ENCODE assay signal across 12 mouse cellular contexts in genomic region chr10:58364770-58365515, GRCm38 (mm10). TPM values are rescaled to one million over a fixed set of nuclear protein-coding genes. Genes with fewer than 3 reads are reported as not detected.
DNase-seq lines count a peak whose midpoint lies in the region; ATAC-seq and TF ChIP-seq lines count a peak whose summit lies in the region.
"Had no signal": no experiment of that assay in that cellular context is flagged by ENCODE, and none has a peak within 500 bp of the region (broad histone marks: within the 10 kb centered on the region; RNA-seq: fewer than 3 reads in every experiment).

No protein-coding gene starts in this region.

- peaks cover 5% of the 10 kb centered on the region; the same call in 1 of the 2 replicates for H3K4me1 ChIP-seq in midbrain, embryonic 11.5 days (ENCODE audit: control insufficient read depth, insufficient read depth, low read length)
- no peaks in the 10 kb centered on the region for H3K4me1 ChIP-seq in midbrain, postnatal 0 days (ENCODE audit: insufficient read depth, low read length)
- H3K4me1 ChIP-seq in liver, embryonic 13.5 days (replicated peaks) = peaks cover 71% of the 10 kb centered on the region
- peaks cover 2% of the 10 kb centered on the region; the same call in 1 of the 2 replicates for H3K4me1 ChIP-seq in stomach, embryonic 15.5 days
- H3K4me1 ChIP-seq: embryonic facial prominence, embryonic 12.5 days had no signal

- no peak for TF ChIP-seq CTCF in midbrain, postnatal 0 days (IDR thresholded peaks at IDR 0.05)

- peak; percentile 87 for DNase-seq in heart, adult 11 months
- DNase-seq in heart, adult 9 months (ENCODE audit: low spot score in 2 of 2) = no peak
- peak; percentile 70 for DNase-seq in midbrain, embryonic 11.5 days (ENCODE audit: low spot score, missing footprints)
- DNase-seq in midbrain, postnatal 0 days (ENCODE audit: low spot score) = no peak
- DNase-seq in liver, embryonic 13.5 days = no peak
- DNase-seq in layer of hippocampus, postnatal 10 days (ENCODE audit: low spot score in 2 of 2) = no peak
- DNase-seq in right cerebral cortex, postnatal 14 days = no peak
- DNase-seq: cerebellum, adult 9-10 months; kidney, postnatal 25 days had no signal

- no peak for ATAC-seq in midbrain, embryonic 11.5 days (ENCODE audit: low FRiP score)
- no peak for ATAC-seq in midbrain, postnatal 0 days (ENCODE audit: low FRiP score)
- ATAC-seq in liver, embryonic 13.5 days (ENCODE audit: low read depth) = peak; percentile 32; the same call in 1 of the 2 replicates
- ATAC-seq in stomach, embryonic 15.5 days (ENCODE audit: insufficient read depth, low FRiP score, low read depth) = 0 out of 2 replicates have a peak, but pooled peaks have one; percentile 39

- no peak overlapping the region for H3K4me2 ChIP-seq in midbrain, embryonic 11.5 days
- H3K4me2 ChIP-seq in midbrain, postnatal 0 days (ENCODE audit: low read depth, low read length, poor library complexity, severe bottlenecking) = no peak overlapping the region
- H3K4me2 ChIP-seq in liver, embryonic 13.5 days = peak overlapping the region; percentile 13
- no peak overlapping the region for H3K4me2 ChIP-seq in stomach, embryonic 15.5 days
- H3K4me2 ChIP-seq: embryonic facial prominence, embryonic 12.5 days; hindbrain, embryonic 15.5 days had no signal

- H3K27me3 ChIP-seq in midbrain, embryonic 11.5 days (ENCODE audit: control insufficient read depth, insufficient read depth, low read length) = no peaks in the 10 kb centered on the region
- no peaks in the 10 kb centered on the region for H3K27me3 ChIP-seq in midbrain, postnatal 0 days (ENCODE audit: insufficient read depth, low read length)
- no peaks in the 10 kb centered on the region for H3K27me3 ChIP-seq in liver, embryonic 13.5 days
- H3K27me3 ChIP-seq in stomach, embryonic 15.5 days (replicated peaks) = no peaks in the 10 kb centered on the region
- H3K27me3 ChIP-seq: embryonic facial prominence, embryonic 12.5 days; hindbrain, embryonic 15.5 days had no signal

- no peak overlapping the region for H3K27ac ChIP-seq in midbrain, embryonic 11.5 days (ENCODE audit: low read depth, low read length)
- no peak overlapping the region for H3K27ac ChIP-seq in midbrain, postnatal 0 days (ENCODE audit: low read depth, low read length)
- peak overlapping the region; percentile 54 for H3K27ac ChIP-seq in liver, embryonic 13.5 days
- H3K27ac ChIP-seq in stomach, embryonic 15.5 days = no peak overlapping the region
- H3K27ac ChIP-seq: embryonic facial prominence, embryonic 12.5 days; hindbrain, embryonic 15.5 days had no signal

- no peaks in the 10 kb centered on the region for H3K36me3 ChIP-seq in midbrain, embryonic 11.5 days (ENCODE audit: control insufficient read depth, insufficient read depth, low read length)
- no peaks in the 10 kb centered on the region for H3K36me3 ChIP-seq in midbrain, postnatal 0 days (ENCODE audit: insufficient read depth, low read length)
- no peaks in the 10 kb centered on the region; the same call in 1 of the 2 replicates for H3K36me3 ChIP-seq in liver, embryonic 13.5 days
- no peaks in the 10 kb centered on the region for H3K36me3 ChIP-seq in stomach, embryonic 15.5 days
- H3K36me3 ChIP-seq: embryonic facial prominence, embryonic 12.5 days; hindbrain, embryonic 15.5 days had no signal

- WGBS in midbrain, embryonic 11.5 days = 86% methylated on average over 5 of the region's 5 CpGs
- 81% methylated on average over 5 of the region's 5 CpGs for WGBS in midbrain, postnatal 0 days
- 62% methylated on average over 5 of the region's 5 CpGs for WGBS in liver, embryonic 13.5 days (ENCODE audit: insufficient replicate concordance)
- 67% methylated on average over 5 of the region's 5 CpGs for WGBS in stomach, embryonic 15.5 days

- H3K9ac ChIP-seq in midbrain, embryonic 11.5 days (ENCODE audit: low read length) = no peak overlapping the region
- no peak overlapping the region for H3K9ac ChIP-seq in midbrain, postnatal 0 days (replicated peaks; ENCODE audit: low read length, poor library complexity, severe bottlenecking)
- H3K9ac ChIP-seq in liver, embryonic 13.5 days = 0 out of 2 replicates have a peak overlapping the region, but pooled peaks have one; percentile 1
- H3K9ac ChIP-seq in stomach, embryonic 15.5 days = no peak overlapping the region
- H3K9ac ChIP-seq: embryonic facial prominence, embryonic 12.5 days; hindbrain, embryonic 15.5 days had no signal

- H3K4me3 ChIP-seq in midbrain, embryonic 11.5 days (ENCODE audit: low read depth, low read length) = no peak overlapping the region
- H3K4me3 ChIP-seq in midbrain, postnatal 0 days (ENCODE audit: low read depth, low read length) = no peak overlapping the region
- no peak overlapping the region for H3K4me3 ChIP-seq in liver, embryonic 13.5 days (replicated peaks)
- H3K4me3 ChIP-seq in stomach, embryonic 15.5 days (replicated peaks) = no peak overlapping the region
- H3K4me3 ChIP-seq: embryonic facial prominence, embryonic 12.5 days; hindbrain, embryonic 15.5 days had no signal

- H3K9me3 ChIP-seq in midbrain, embryonic 11.5 days (ENCODE audit: control insufficient read depth, low read length) = no peaks in the 10 kb centered on the region
- H3K9me3 ChIP-seq in midbrain, postnatal 0 days (ENCODE audit: low read length) = no peaks in the 10 kb centered on the region
- H3K9me3 ChIP-seq in liver, embryonic 13.5 days (replicated peaks) = no peaks in the 10 kb centered on the region
- no peaks in the 10 kb centered on the region for H3K9me3 ChIP-seq in stomach, embryonic 15.5 days
- H3K9me3 ChIP-seq: embryonic facial prominence, embryonic 12.5 days; hindbrain, embryonic 15.5 days had no signal

RNA-seq across cellular contexts. Expression of gene Lims1, which starts 41.7 kb away (rescaled TPM):
- 85.7 and 88.6 TPM in 2 replicates for polyA plus RNA-seq in midbrain, embryonic 11.5 days (2014; fragmentation: Nextera tagmentation; extraction: Ambion mirVana)
- 32.3 and 39.4 TPM in 2 replicates for total RNA-seq in midbrain, postnatal 0 days (2014; rRNA removed)
- 41.3 and 44.0 TPM in 2 replicates for polyA plus RNA-seq in midbrain, postnatal 0 days (2015; fragmentation: Nextera tagmentation; extraction: Ambion mirVana)
- 107 and 118 TPM in 2 replicates for polyA plus RNA-seq in liver, embryonic 13.5 days (2015; fragmentation: Nextera tagmentation; extraction: Ambion mirVana)
- polyA plus RNA-seq in stomach, embryonic 15.5 days (2015; fragmentation: Nextera tagmentation; extraction: Ambion mirVana) = 150 and 155 TPM in 2 replicates
- 10 to 100 TPM; 30.2 to 30.8 TPM for total RNA-seq in layer of hippocampus, postnatal 10 days (2021)

Comparison
In these comparisons a context has a peak if more than half of its experiments do, and no peak if none do; other contexts are left out.
1. DNase-seq: peak in heart, adult 11 months (single experiment) and midbrain, embryonic 11.5 days (single experiment); none in heart, adult 9 months (0 of 2), midbrain, postnatal 0 days (single experiment), liver, embryonic 13.5 days (single experiment), layer of hippocampus, postnatal 10 days (0 of 2) and right cerebral cortex, postnatal 14 days (single experiment).
2. ATAC-seq: peak in liver, embryonic 13.5 days (single experiment) and stomach, embryonic 15.5 days (single experiment); none in midbrain, embryonic 11.5 days (single experiment) and midbrain, postnatal 0 days (single experiment).